Mouse (Mus musculus): Measurements from ENCODE around the gene Bank1.

GRCm38 (mm10) chr3:136100292-136100691, 225.6 kb downstream of the Bank1 start:
- TF ChIP-seq CTCF (IDR thresholded peaks at IDR 0.05; ENCODE audit: low read depth) (no peak), EP300 (IDR thresholded peaks at IDR 0.05; ENCODE audit: low read depth) (no peak)
